Mouse (Mus musculus) liver, embryonic 16.5 days (tissue): ENCODE measurements around the gene Prkn. TPM values are rescaled to one million over a fixed set of nuclear protein-coding genes. Genes with fewer than 3 reads are reported as not detected.

Experiments
- ATAC-seq: fragments of 200-750 bp; cut with Nextera tagmentation; 2 replicates; pipeline ENCODE4 v1.8.0; 2017; ENCODE audit warnings: low read depth, mild to moderate bottlenecking, moderate number of reproducible peaks, moderate library complexity
- H3K27ac ChIP-seq: fragments of 300-500 bp; sonication (generic); 2 replicates; pipeline ENCODE4 v1.5.1; 2014; ENCODE audit warnings: mild to moderate bottlenecking, low read length
- H3K27me3 ChIP-seq: fragments of 300-500 bp; sonication (generic); 2 replicates; pipeline ENCODE4 v1.6.1; 2014; ENCODE audit warnings: low read depth, low read length, mixed read lengths; ENCODE audit not compliant: control insufficient read depth, insufficient read depth
- H3K36me3 ChIP-seq: fragments of 300-500 bp; sonication (generic); 2 replicates; pipeline ENCODE4 v1.6.1; 2014; ENCODE audit warnings: mild to moderate bottlenecking; ENCODE audit not compliant: control insufficient read depth, insufficient read depth
- H3K4me1 ChIP-seq: fragments of 300-500 bp; sonication (generic); 2 replicates; pipeline ENCODE4 v1.6.1; 2014; ENCODE audit warnings: low read depth, low read length, mixed read lengths; ENCODE audit not compliant: control insufficient read depth
- H3K4me2 ChIP-seq: fragments of 300-500 bp; sonication (generic); 2 replicates; pipeline ENCODE4 v1.6.1; 2014; ENCODE audit warnings: low read depth, low read length, mixed read lengths
- H3K4me3 ChIP-seq: fragments of 300-500 bp; sonication (generic); 2 replicates; pipeline ENCODE4 v1.5.1; 2014; ENCODE audit warnings: low read depth, mild to moderate bottlenecking, low read length
- H3K9ac ChIP-seq: fragments of 300-500 bp; sonication (generic); 2 replicates; pipeline ENCODE4 v1.6.1; 2014; ENCODE audit warnings: low read depth, low read length
- H3K9me3 ChIP-seq: fragments of 300-500 bp; sonication (generic); replicated peaks from 2 replicates; pipeline ENCODE4 v1.6.1; 2016; ENCODE audit warnings: low read length; ENCODE audit not compliant: control insufficient read depth
- WGBS: fragments of 180-500 bp; shearing (Covaris S2); extraction: QIAGEN DNeasy Blood & Tissue Kit; methylation state at CpG from one replicate; pipeline ENCODE4 v1.1.7; 2014; ENCODE audit not compliant: insufficient replicate concordance; 5-methylcytosine and 5-hydroxymethylcytosine counted together
- polyA plus RNA-seq: library from polyadenylated mRNA; unstranded; fragments of >200 nt; fragmentation: Nextera tagmentation; extraction: Ambion mirVana; gene quantifications from 2 replicates; pipeline ENCODE4 v1.2.1, GENCODE M21; 2015

Prkn gene
- polyA plus RNA-seq, 1 experiment from 2014 or later, result 0.70 TPM

DNA sequence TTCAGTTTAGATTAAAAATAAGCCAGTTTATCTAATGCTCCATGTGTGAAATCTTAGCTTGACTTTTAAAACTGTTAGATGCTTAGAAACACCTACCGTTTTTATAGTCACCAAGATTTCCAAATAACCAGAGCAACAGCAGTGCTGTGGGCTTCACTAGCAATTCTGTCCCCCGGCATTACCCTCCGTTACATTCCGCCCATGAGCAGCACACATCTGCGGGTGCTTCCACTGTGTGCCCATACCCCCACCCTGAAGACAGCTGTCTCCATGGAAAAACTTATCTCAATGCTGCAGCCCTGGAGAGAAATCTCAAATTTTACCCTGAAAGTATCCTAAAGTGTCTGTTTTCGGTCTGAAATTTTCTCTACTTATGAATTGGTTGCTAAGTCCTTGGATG is 839.5 kb downstream of the Prkn start:
- Histone ChIP-seq H3K9ac (no peak overlapping the region), H3K27me3 (no peaks in the 10 kb centered on the region; the same call in 1 of the 2 replicates), H3K9me3 (no peaks in the 10 kb centered on the region), H3K27ac (no peak overlapping the region), H3K4me2 (no peak overlapping the region), H3K4me1 (no peaks in the 10 kb centered on the region), H3K4me3 (no peak overlapping the region), H3K36me3 (no peaks in the 10 kb centered on the region)
- no peak for ATAC-seq
- WGBS, result 69% methylated on average over 6 of the region's 6 CpGs

DNA sequence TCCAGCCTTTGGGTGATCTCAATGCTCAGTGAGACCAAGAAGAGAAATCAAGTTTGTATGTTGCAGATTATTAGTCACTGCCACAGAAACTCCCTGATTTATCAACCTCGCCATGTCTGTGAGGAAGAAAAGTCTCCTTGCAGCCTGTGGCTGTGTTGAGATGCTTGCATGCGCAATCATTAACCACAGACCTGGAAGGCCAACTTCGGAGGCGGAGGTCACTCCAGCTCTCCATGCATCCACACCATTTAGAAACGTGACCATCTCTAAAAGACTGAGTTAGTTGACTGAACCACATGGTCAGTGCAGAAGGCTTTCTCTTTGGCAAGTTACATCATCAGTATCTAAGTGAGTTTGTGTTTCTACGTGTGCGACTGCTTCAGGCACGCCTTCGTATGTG is 840.3 kb downstream of the Prkn start:
- Histone ChIP-seq H3K4me1 (no peaks in the 10 kb centered on the region), H3K9me3 (no peaks in the 10 kb centered on the region), H3K4me2 (no peak overlapping the region), H3K27ac (no peak overlapping the region), H3K36me3 (no peaks in the 10 kb centered on the region), H3K9ac (no peak overlapping the region), H3K4me3 (no peak overlapping the region), H3K27me3 (no peaks in the 10 kb centered on the region; the same call in 1 of the 2 replicates)
- WGBS, result 63% methylated on average over 9 of the region's 9 CpGs
- ATAC-seq, result no peak

DNA sequence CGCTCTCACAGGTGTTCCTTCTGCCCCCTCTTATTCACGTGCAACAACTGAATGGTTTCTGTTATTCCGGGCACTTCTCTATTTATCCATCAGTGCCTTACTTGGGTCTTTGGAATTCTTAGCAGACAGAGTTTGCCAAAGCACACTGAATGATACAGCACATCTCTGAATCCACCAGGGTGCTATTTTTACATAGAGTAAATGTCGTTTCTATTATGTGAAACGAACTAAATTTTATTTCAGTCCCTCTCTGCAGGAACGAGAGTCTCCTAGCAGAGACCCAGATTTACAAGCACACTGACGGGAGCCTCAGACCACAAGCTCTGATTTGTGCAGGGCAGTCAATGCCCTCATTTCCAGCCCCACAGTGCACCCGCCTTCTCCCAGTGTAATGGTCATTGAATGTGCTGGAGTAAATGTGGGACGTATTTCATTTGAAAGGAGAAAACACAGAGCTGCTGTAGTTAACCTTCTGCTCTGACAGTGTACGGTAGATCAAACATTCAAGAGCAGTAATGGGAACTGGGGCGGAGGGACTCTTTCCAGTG is 841.7 kb downstream of the Prkn start:
- H3K4me1 ChIP-seq, result no peaks in the 10 kb centered on the region
- ATAC-seq, result no peak
- no peak overlapping the region for H3K27ac ChIP-seq
- no peaks in the 10 kb centered on the region; the same call in 1 of the 2 replicates for H3K27me3 ChIP-seq
- no peaks in the 10 kb centered on the region for H3K9me3 ChIP-seq
- no peak overlapping the region for H3K9ac ChIP-seq
- no peak overlapping the region for H3K4me3 ChIP-seq
- H3K36me3 ChIP-seq, result no peaks in the 10 kb centered on the region
- H3K4me2 ChIP-seq, result no peak overlapping the region
- WGBS, result 46% methylated on average over 11 of the region's 11 CpGs

DNA sequence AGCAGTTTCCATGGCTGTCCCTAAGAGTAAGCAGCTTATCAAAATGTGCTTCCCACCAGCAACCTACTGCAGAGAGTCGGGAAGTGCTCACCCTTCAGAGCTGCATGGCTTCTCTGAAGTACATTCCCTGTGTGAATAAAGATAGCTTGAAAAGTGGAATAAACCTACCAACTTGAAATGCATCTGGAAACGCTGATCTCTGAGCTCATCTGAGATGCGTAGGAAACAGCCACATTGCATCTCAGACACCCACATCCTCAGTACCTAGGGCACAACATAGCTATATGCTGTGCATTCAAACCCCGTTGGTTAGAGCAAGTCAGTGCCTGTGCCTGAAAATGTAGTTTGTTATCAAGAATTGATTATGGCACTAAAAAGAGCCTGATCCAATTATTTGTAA is 864.8 kb downstream of the Prkn start:
- no peaks in the 10 kb centered on the region for H3K9me3 ChIP-seq
- H3K4me1 ChIP-seq, result no peaks in the 10 kb centered on the region
- H3K27ac ChIP-seq, result no peak overlapping the region
- no peaks in the 10 kb centered on the region for H3K36me3 ChIP-seq
- 57% methylated on average over 4 of the region's 4 CpGs for WGBS
- H3K9ac ChIP-seq, result no peak overlapping the region
- H3K4me2 ChIP-seq, result no peak overlapping the region
- no peak for ATAC-seq
- H3K27me3 ChIP-seq, result no peaks in the 10 kb centered on the region
- no peak overlapping the region for H3K4me3 ChIP-seq

DNA sequence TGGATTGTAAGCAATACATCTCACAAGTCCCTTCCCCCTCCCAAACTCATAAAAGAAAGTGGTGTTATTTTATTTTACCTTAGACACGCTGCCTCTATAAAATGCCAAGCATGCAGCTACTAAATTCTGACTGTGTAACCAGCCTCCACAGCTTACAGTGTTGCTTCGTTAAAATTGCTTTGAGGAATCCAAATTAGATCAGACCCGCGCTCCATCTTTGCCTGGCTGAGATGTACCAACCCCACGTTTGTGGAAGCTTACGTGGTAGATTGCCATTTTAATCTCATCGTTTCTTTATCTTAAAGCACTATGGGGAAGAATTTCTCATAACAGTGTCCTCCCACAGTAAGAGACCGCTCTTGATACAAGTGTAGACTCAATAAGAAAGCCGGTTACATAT is 865.6 kb downstream of the Prkn start:
- Histone ChIP-seq H3K4me1 (no peaks in the 10 kb centered on the region), H3K27me3 (no peaks in the 10 kb centered on the region), H3K4me2 (no peak overlapping the region), H3K9me3 (no peaks in the 10 kb centered on the region), H3K36me3 (no peaks in the 10 kb centered on the region), H3K27ac (no peak overlapping the region), H3K9ac (no peak overlapping the region), H3K4me3 (no peak overlapping the region)
- no peak for ATAC-seq
- 69% methylated on average over 9 of the region's 9 CpGs for WGBS

DNA sequence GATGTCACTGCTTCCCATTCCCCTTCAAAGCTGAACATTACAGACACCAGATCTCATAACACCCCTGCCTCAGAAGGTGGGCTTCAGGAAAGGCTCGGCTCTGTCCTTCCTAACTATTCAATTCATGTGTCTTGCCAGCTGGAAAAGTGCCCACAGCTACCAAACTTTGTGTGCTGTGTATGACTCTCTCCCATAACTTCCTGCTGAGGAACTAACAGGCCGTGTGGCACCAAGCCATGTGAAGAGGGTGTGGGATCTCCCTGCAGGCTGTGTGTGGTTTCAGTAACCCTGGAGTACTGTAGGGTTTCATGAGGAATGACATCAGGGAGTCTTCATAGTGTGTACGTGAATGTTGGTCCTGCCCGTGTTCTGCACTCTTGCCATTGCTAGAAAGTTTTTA is 871.9 kb downstream of the Prkn start:
- H3K27me3 ChIP-seq, result no peaks in the 10 kb centered on the region; the same call in 1 of the 2 replicates
- no peak overlapping the region for H3K4me2 ChIP-seq
- H3K36me3 ChIP-seq, result no peaks in the 10 kb centered on the region
- 54% methylated on average over 4 of the region's 4 CpGs for WGBS
- H3K4me1 ChIP-seq, result no peaks in the 10 kb centered on the region
- H3K27ac ChIP-seq, result no peak overlapping the region
- no peak overlapping the region for H3K4me3 ChIP-seq
- no peaks in the 10 kb centered on the region for H3K9me3 ChIP-seq
- H3K9ac ChIP-seq, result no peak overlapping the region
- ATAC-seq, result no peak

DNA sequence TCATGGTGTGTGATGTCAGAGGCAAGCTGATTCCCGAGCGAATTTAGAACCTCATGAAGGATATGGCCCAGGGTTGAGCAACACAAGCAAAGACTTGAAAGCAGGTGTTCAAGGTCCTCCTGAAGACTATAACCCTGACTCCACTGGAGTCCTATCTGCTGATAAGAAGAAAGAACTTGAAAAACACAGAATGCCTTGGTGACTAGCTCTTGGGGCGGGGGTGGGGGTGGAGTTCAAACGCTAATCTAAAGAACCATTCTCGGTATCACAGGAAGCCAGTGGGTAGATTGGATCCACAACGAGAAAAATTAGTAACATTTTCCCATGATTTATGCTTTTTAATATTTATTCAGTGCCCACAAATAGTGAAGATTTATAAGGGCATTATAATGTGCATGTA is 879.6 kb downstream of the Prkn start:
- Histone ChIP-seq H3K27ac (no peak overlapping the region), H3K9me3 (no peaks in the 10 kb centered on the region), H3K27me3 (no peaks in the 10 kb centered on the region), H3K4me2 (no peak overlapping the region), H3K9ac (no peak overlapping the region), H3K36me3 (no peaks in the 10 kb centered on the region), H3K4me1 (no peaks in the 10 kb centered on the region), H3K4me3 (no peak overlapping the region)
- 33% methylated on average over 6 of the region's 6 CpGs for WGBS
- ATAC-seq, result no peak

DNA sequence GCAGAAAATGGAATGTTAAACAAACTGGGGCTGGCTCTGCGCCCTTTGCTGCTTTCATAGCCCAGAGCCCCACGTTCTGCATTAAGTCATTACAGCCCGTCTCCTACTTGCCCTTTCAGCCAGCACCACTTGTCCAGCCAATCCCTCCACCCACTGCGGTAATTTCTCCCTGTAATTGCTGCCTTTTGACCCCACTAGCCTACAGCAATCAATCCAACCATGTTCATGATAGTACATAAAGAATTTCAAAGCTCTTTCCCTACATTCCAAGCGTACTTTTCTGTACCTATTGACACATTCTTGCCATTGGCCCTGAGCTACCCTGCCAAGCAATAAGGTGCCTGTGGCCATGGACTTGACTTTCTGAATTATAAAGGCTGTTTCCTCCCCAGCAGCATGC is 881.7 kb downstream of the Prkn start:
- no peaks in the 10 kb centered on the region for H3K36me3 ChIP-seq
- H3K27ac ChIP-seq, result no peak overlapping the region
- H3K9ac ChIP-seq, result no peak overlapping the region
- ATAC-seq, result no peak
- H3K4me3 ChIP-seq, result no peak overlapping the region
- WGBS, result 56% methylated on average over 5 of the region's 5 CpGs
- H3K9me3 ChIP-seq, result no peaks in the 10 kb centered on the region
- H3K4me2 ChIP-seq, result no peak overlapping the region
- no peaks in the 10 kb centered on the region for H3K4me1 ChIP-seq
- H3K27me3 ChIP-seq, result no peaks in the 10 kb centered on the region

DNA sequence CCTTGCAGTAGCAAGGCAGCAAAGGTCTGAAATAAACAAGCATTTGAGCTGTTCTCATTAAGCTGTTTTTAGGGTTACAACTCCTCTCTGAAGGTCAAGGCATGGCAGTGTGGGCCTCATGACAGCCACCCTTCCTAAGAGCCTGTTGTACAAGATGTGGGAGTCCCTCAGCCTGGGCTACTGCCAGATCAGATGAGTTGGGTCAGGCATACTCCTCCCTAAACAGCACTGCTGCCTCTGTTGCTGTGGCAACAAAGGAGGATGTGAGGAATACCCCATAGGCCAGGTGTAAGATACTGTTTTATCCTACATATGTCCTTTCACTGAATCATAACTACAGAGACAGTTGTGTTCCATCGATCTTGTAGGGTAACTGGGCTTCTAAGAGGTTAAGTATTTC is 882.3 kb downstream of the Prkn start:
- Histone ChIP-seq H3K36me3 (no peaks in the 10 kb centered on the region), H3K9me3 (no peaks in the 10 kb centered on the region), H3K27me3 (no peaks in the 10 kb centered on the region), H3K4me3 (no peak overlapping the region), H3K9ac (no peak overlapping the region), H3K4me1 (no peaks in the 10 kb centered on the region), H3K4me2 (no peak overlapping the region), H3K27ac (no peak overlapping the region)
- ATAC-seq, result no peak
- 44% methylated on average over 1 of the region's 1 CpGs for WGBS
